Mouse (Mus musculus) midbrain, embryonic 11.5 days (tissue): ENCODE results near the gene Sowaha. TPM values are rescaled to one million over a fixed set of nuclear protein-coding genes. Genes with fewer than 3 reads are reported as not detected.
A peak's percentile ranks its signal among the peaks of the same experiment; 100 is the strongest.

Experiments
- ATAC-seq: fragments of 200-750 bp; cut with Nextera tagmentation; 2 replicates; pipeline ENCODE4 v1.8.0; 2017; ENCODE audit warnings: moderate TSS enrichment, moderate library complexity; ENCODE audit not compliant: low FRiP score
- DNase-seq: peaks from one replicate; pipeline ENCODE4 v3.0.0; 2015; ENCODE audit warnings: low spot score; ENCODE audit errors: missing footprints
- H3K27ac ChIP-seq: fragments of 300-500 bp; sonication (generic); 2 replicates; pipeline ENCODE4 v1.5.1; 2014; ENCODE audit warnings: low read depth, low read length
- H3K27me3 ChIP-seq: fragments of 300-500 bp; sonication (generic); 2 replicates; pipeline ENCODE4 v1.6.1; 2014; ENCODE audit warnings: mild to moderate bottlenecking, low read length, moderate library complexity, mixed read lengths; ENCODE audit not compliant: control insufficient read depth, insufficient read depth
- H3K36me3 ChIP-seq: fragments of 300-500 bp; sonication (generic); 2 replicates; pipeline ENCODE4 v1.6.1; 2014; ENCODE audit warnings: mild to moderate bottlenecking, low read length, moderate library complexity, mixed read lengths; ENCODE audit not compliant: control insufficient read depth, insufficient read depth
- H3K4me1 ChIP-seq: fragments of 300-500 bp; sonication (generic); 2 replicates; pipeline ENCODE4 v1.6.1; 2014; ENCODE audit warnings: low read length; ENCODE audit not compliant: control insufficient read depth, insufficient read depth
- H3K4me2 ChIP-seq: fragments of 300-500 bp; sonication (generic); 2 replicates; pipeline ENCODE4 v1.6.1; 2014; ENCODE audit warnings: mild to moderate bottlenecking, moderate library complexity
- H3K4me3 ChIP-seq: fragments of 300-500 bp; sonication (generic); 2 replicates; pipeline ENCODE4 v1.5.1; 2014; ENCODE audit warnings: low read depth, low read length
- H3K9ac ChIP-seq: fragments of 300-500 bp; sonication (generic); 2 replicates; pipeline ENCODE4 v1.6.1; 2014; ENCODE audit warnings: low read length
- H3K9me3 ChIP-seq: fragments of 300-500 bp; sonication (generic); 2 replicates; pipeline ENCODE4 v1.6.1; 2016; ENCODE audit warnings: low read length; ENCODE audit not compliant: control insufficient read depth
- WGBS: fragments of 180-500 bp; shearing (Covaris S2); extraction: QIAGEN DNeasy Blood & Tissue Kit; methylation state at CpG from one replicate; pipeline ENCODE4 v1.1.7; 2014; 5-methylcytosine and 5-hydroxymethylcytosine counted together
- polyA plus RNA-seq: library from polyadenylated mRNA; unstranded; fragments of >200 nt; fragmentation: Nextera tagmentation; extraction: Ambion mirVana; gene quantifications from 2 replicates; pipeline ENCODE4 v1.2.1, GENCODE M21; 2014

Sowaha gene
- polyA plus RNA-seq, 1 experiment from 2014 or later, result 0.05 TPM

GRCm38 (mm10) chr11:53481088-53481730, 1.1 kb upstream of the Sowaha start:
- DNase-seq (no peak), ATAC-seq (no peak)
- H3K9ac ChIP-seq, result no peak overlapping the region
- no peaks in the 10 kb centered on the region for H3K36me3 ChIP-seq
- H3K4me3 ChIP-seq, result no peak overlapping the region
- peaks cover 7% of the 10 kb centered on the region for H3K4me1 ChIP-seq
- 70% methylated on average over 4 of the region's 4 CpGs for WGBS
- H3K9me3 ChIP-seq, result peaks cover 5% of the 10 kb centered on the region; the same call in 1 of the 2 replicates
- H3K27me3 ChIP-seq, result peaks cover 54% of the 10 kb centered on the region
- no peak overlapping the region for H3K27ac ChIP-seq
- H3K4me2 ChIP-seq, result no peak overlapping the region

- H3K4me3 ChIP-seq, result peak overlapping the region; percentile 39
- 0 out of 2 replicates have a peak overlapping the region, but pooled peaks have one; percentile 9 for H3K9ac ChIP-seq
- H3K4me2 ChIP-seq, result peak overlapping the region; percentile 51
- DNase-seq, result peak; percentile 94
- no peak overlapping the region for H3K27ac ChIP-seq
- H3K9me3 ChIP-seq, result peaks cover 5% of the 10 kb centered on the region; the same call in 1 of the 2 replicates
- H3K27me3 ChIP-seq, result peaks cover 55% of the 10 kb centered on the region
- no peak for ATAC-seq
- WGBS, result 2% methylated on average over 59 of the region's 62 CpGs
- peaks cover 17% of the 10 kb centered on the region for H3K4me1 ChIP-seq
- no peaks in the 10 kb centered on the region for H3K36me3 ChIP-seq
These were observed 797 bp downstream of the Sowaha start for GRCm38 (mm10) chr11:53479171-53479782.

- H3K9me3 ChIP-seq, result peaks cover 5% of the 10 kb centered on the region; the same call in 1 of the 2 replicates
- peaks cover 59% of the 10 kb centered on the region for H3K27me3 ChIP-seq
- H3K4me2 ChIP-seq, result peak overlapping the region; percentile 51
- WGBS, result 5% methylated on average over 79 of the region's 79 CpGs
- no peak overlapping the region for H3K27ac ChIP-seq
- H3K4me1 ChIP-seq, result peaks cover 17% of the 10 kb centered on the region
- DNase-seq (peak; percentile 94), ATAC-seq (no peak)
- no peak overlapping the region for H3K9ac ChIP-seq
- H3K4me3 ChIP-seq, result peak overlapping the region; percentile 39
- no peaks in the 10 kb centered on the region for H3K36me3 ChIP-seq
These were observed 1.5 kb downstream of the Sowaha start for GRCm38 (mm10) chr11:53478383-53479170.

GRCm38 (mm10) chr11:53477833-53478232, 2.2 kb downstream of the Sowaha start:
- no peaks in the 10 kb centered on the region for H3K36me3 ChIP-seq
- no peak for DNase-seq
- 38% methylated on average over 7 of the region's 7 CpGs for WGBS
- no peak overlapping the region for H3K4me3 ChIP-seq
- no peak for ATAC-seq
- H3K4me2 ChIP-seq, result no peak overlapping the region
- H3K27ac ChIP-seq, result no peak overlapping the region
- peaks cover 17% of the 10 kb centered on the region for H3K4me1 ChIP-seq
- peaks cover 5% of the 10 kb centered on the region; the same call in 1 of the 2 replicates for H3K9me3 ChIP-seq
- no peak overlapping the region for H3K9ac ChIP-seq
- H3K27me3 ChIP-seq, result peaks cover 61% of the 10 kb centered on the region

- Histone ChIP-seq H3K36me3 (no peaks in the 10 kb centered on the region), H3K4me3 (no peak overlapping the region), H3K4me1 (peaks cover 20% of the 10 kb centered on the region), H3K27ac (no peak overlapping the region), H3K9ac (no peak overlapping the region; the same call in 1 of the 2 replicates), H3K4me2 (peak overlapping the region; percentile 30; the same call in 1 of the 2 replicates), H3K9me3 (peaks cover 5% of the 10 kb centered on the region; the same call in 1 of the 2 replicates), H3K27me3 (peaks cover 57% of the 10 kb centered on the region)
- DNase-seq (no peak), ATAC-seq (peak; percentile 45; the same call in 1 of the 2 replicates)
- WGBS, result 14% methylated on average over 8 of the region's 8 CpGs
These were observed 4.5 kb downstream of the Sowaha start for GRCm38 (mm10) chr11:53475620-53476019.

- 80% methylated on average over 3 of the region's 3 CpGs for WGBS
- Histone ChIP-seq H3K27me3 (peaks cover 38% of the 10 kb centered on the region), H3K27ac (no peak overlapping the region), H3K4me3 (no peak overlapping the region), H3K9me3 (no peaks in the 10 kb centered on the region), H3K9ac (no peak overlapping the region), H3K4me2 (no peak overlapping the region), H3K4me1 (peaks cover 20% of the 10 kb centered on the region), H3K36me3 (no peaks in the 10 kb centered on the region)
- DNase-seq (no peak), ATAC-seq (no peak)
These were observed 7.4 kb downstream of the Sowaha start for GRCm38 (mm10) chr11:53472709-53473108.

- Histone ChIP-seq H3K27ac (no peak within 1 kb of the TSS), H3K27me3 (peaks cover 46% of the 10 kb centered on the region)
- WGBS, result 2% methylated on average over 29 of the region's 29 CpGs
These were observed 9.9 kb downstream of the Sowaha start, which contains the start of gene Gm9837 for GRCm38 (mm10) chr11:53469968-53470695. TSS of gene Gm9837 (minus strand) at chr11:53470479.

GRCm38 (mm10) chr11:53469294-53469967, 10.6 kb downstream of the Sowaha start:
- H3K27me3 ChIP-seq, result peaks cover 53% of the 10 kb centered on the region
- ATAC-seq, result no peak
- WGBS, result 48% methylated on average over 16 of the region's 16 CpGs
- DNase-seq, result peak; percentile 82
- no peak overlapping the region for H3K4me2 ChIP-seq
- H3K4me3 ChIP-seq, result no peak overlapping the region
- H3K9ac ChIP-seq, result no peak overlapping the region
- H3K9me3 ChIP-seq, result no peaks in the 10 kb centered on the region
- no peak overlapping the region for H3K27ac ChIP-seq
- H3K36me3 ChIP-seq, result no peaks in the 10 kb centered on the region
- H3K4me1 ChIP-seq, result peaks cover 9% of the 10 kb centered on the region

More at GRCm38 (mm10) chr11:53469968-53470695, 9.9 kb downstream of the Sowaha start, which contains the start of gene Gm9837:
- DNase-seq, result peak; percentile 98
- peak within 1 kb of the TSS; percentile 34 for H3K4me2 ChIP-seq
- H3K4me3 ChIP-seq, result peak within 1 kb of the TSS; percentile 1
- H3K4me1 ChIP-seq, result peaks cover 9% of the 10 kb centered on the region
- ATAC-seq, result peak; percentile 82
- H3K9me3 ChIP-seq, result no peaks in the 10 kb centered on the region
- peak within 1 kb of the TSS; percentile 7 for H3K9ac ChIP-seq
- H3K36me3 ChIP-seq, result no peaks in the 10 kb centered on the region
